Mouse (Mus musculus) CH12.LX (cell line): ENCODE results near the gene Tmem110.

ENCODE experiments used
- CHD2 ChIP-seq: IDR thresholded peaks from 2 replicates; pipeline ENCODE4 v1.6.1; 2011; ENCODE audit warnings: low read length, improper control_type of control experiment
- CTCF ChIP-seq, 2 experiments: IDR thresholded peaks in 1 of 2; conservative IDR thresholded peaks in 1 of 2; 2 replicates each; pipeline ENCODE4 v1.5.1; 2011 to 2012; ENCODE audit warnings: low read depth in 2 of 2, low read length in 2 of 2, improper control_type of control experiment in 1 of 2, inconsistent platforms in 1 of 2, mild to moderate bottlenecking in 1 of 2, moderate library complexity in 1 of 2
- E2F4 ChIP-seq: IDR thresholded peaks from 2 replicates; pipeline ENCODE4 v1.6.1; 2011; ENCODE audit warnings: low read depth, low read length, improper control_type of control experiment; ENCODE audit not compliant: insufficient replicate concordance
- GABPA ChIP-seq: IDR thresholded peaks from 2 replicates; pipeline ENCODE4 v1.6.1; 2012; ENCODE audit warnings: low read depth, low read length, improper control_type of control experiment, inconsistent platforms; ENCODE audit not compliant: insufficient replicate concordance
- HCFC1 ChIP-seq: IDR thresholded peaks from 2 replicates; pipeline ENCODE4 v1.6.1; 2012; ENCODE audit warnings: low read depth, mild to moderate bottlenecking, inconsistent platforms, low read length, improper control_type of control experiment
- JUND ChIP-seq: conservative IDR thresholded peaks from 2 replicates; pipeline ENCODE4 v1.6.1; 2011; ENCODE audit warnings: low read depth, low read length, improper control_type of control experiment
- KAT2A ChIP-seq: IDR thresholded peaks from 2 replicates; pipeline ENCODE4 v1.6.1; 2012; ENCODE audit warnings: low read length, improper control_type of control experiment, inconsistent platforms; ENCODE audit not compliant: insufficient replicate concordance
- MAFK ChIP-seq: IDR thresholded peaks from 2 replicates; pipeline ENCODE4 v1.6.1; 2011; ENCODE audit warnings: low read length, improper control_type of control experiment; ENCODE audit not compliant: insufficient replicate concordance
- MAZ ChIP-seq: IDR thresholded peaks from 2 replicates; pipeline ENCODE4 v1.6.1; 2012; ENCODE audit warnings: low read depth, mild to moderate bottlenecking, inconsistent platforms, low read length, improper control_type of control experiment, moderate library complexity
- POLR2A ChIP-seq: IDR thresholded peaks from 2 replicates; pipeline ENCODE4 v1.6.1; 2011; ENCODE audit warnings: low read depth, mild to moderate bottlenecking, improper control_type of control experiment, low read length
- POLR2AphosphoS2 ChIP-seq: IDR thresholded peaks from 2 replicates; pipeline ENCODE4 v1.6.1; 2011; ENCODE audit warnings: low read depth, low read length, improper control_type of control experiment
- RCOR1 ChIP-seq: conservative IDR thresholded peaks from 2 replicates; pipeline ENCODE4 v1.6.1; 2012; ENCODE audit warnings: low read depth, mild to moderate bottlenecking, inconsistent platforms, low read length, improper control_type of control experiment
- ZC3H11A ChIP-seq: IDR thresholded peaks from 2 replicates; pipeline ENCODE4 v1.6.1; 2012; ENCODE audit warnings: low read depth, mild to moderate bottlenecking, inconsistent platforms, low read length, improper control_type of control experiment
- ZKSCAN1 ChIP-seq: IDR thresholded peaks from 2 replicates; pipeline ENCODE4 v1.6.1; 2012; ENCODE audit warnings: low read depth, inconsistent platforms, low read length, improper control_type of control experiment, borderline replicate concordance

GRCm38 (mm10) chr14:30828635-30829460 lies 3.5 kb downstream of the Tmem110 start:
- TF ChIP-seq CTCF (conservative IDR thresholded peaks at IDR 0.05 in 1 of 2, IDR thresholded peaks at IDR 0.05 in 1 of 2; ENCODE audit: low read depth in 2 of 2, low read length in 2 of 2) (no peak), ZC3H11A (no peak), HCFC1 (no peak), GABPA (no peak), POLR2A (no peak), MAZ (no peak), RCOR1 (no peak), JUND (no peak), MAFK (no peak), E2F4 (no peak), POLR2AphosphoS2 (no peak), CHD2 (no peak), KAT2A (no peak), ZKSCAN1 (no peak)
